13 mouse cellular contexts compared by ENCODE assay signal in genomic region chr15:11179751-11180169, GRCm38 (mm10).
DNase-seq lines count a peak whose midpoint lies in the region; ATAC-seq and TF ChIP-seq lines count a peak whose summit lies in the region.
"Had no signal": no experiment of that assay in that cellular context is flagged by ENCODE, and none has a peak within 500 bp of the region (broad histone marks: within the 10 kb centered on the region; RNA-seq: fewer than 3 reads in every experiment).

No protein-coding gene starts in this region.

- H3K36me3 ChIP-seq in heart, postnatal 0 days (replicated peaks; ENCODE audit: control insufficient read depth, insufficient read depth, low read length), result no peaks in the 10 kb centered on the region
- no peaks in the 10 kb centered on the region for H3K36me3 ChIP-seq in embryonic facial prominence, embryonic 10.5 days (replicated peaks)
- no peaks in the 10 kb centered on the region for H3K36me3 ChIP-seq in hindbrain, embryonic 14.5 days (replicated peaks; ENCODE audit: control insufficient read depth, insufficient read depth)
- H3K36me3 ChIP-seq in midbrain, embryonic 16.5 days (ENCODE audit: control insufficient read depth, insufficient read depth, low read length), result no peaks in the 10 kb centered on the region
- no peaks in the 10 kb centered on the region for H3K36me3 ChIP-seq in liver, postnatal 0 days (replicated peaks; ENCODE audit: insufficient read depth, low read length)
- H3K36me3 ChIP-seq in kidney, adult 2 months (ENCODE audit: control insufficient read depth, insufficient read depth, low read length), result no peaks in the 10 kb centered on the region
- H3K36me3 ChIP-seq: forebrain, embryonic 15.5 days had no signal

- no peak for TF ChIP-seq POLR2A in kidney, adult 2 months (IDR thresholded peaks at IDR 0.05; ENCODE audit: low read depth, low read length)

- H3K9me3 ChIP-seq in heart, postnatal 0 days (replicated peaks; ENCODE audit: control insufficient read depth, low read length), result no peaks in the 10 kb centered on the region
- no peaks in the 10 kb centered on the region for H3K9me3 ChIP-seq in embryonic facial prominence, embryonic 10.5 days
- no peaks in the 10 kb centered on the region for H3K9me3 ChIP-seq in hindbrain, embryonic 14.5 days (ENCODE audit: control insufficient read depth, low read length)
- no peaks in the 10 kb centered on the region for H3K9me3 ChIP-seq in midbrain, embryonic 16.5 days (replicated peaks; ENCODE audit: control insufficient read depth, low read length, poor library complexity, severe bottlenecking)
- peaks cover 2% of the 10 kb centered on the region; the same call in 1 of the 2 replicates for H3K9me3 ChIP-seq in liver, postnatal 0 days (ENCODE audit: low read length)
- H3K9me3 ChIP-seq: forebrain, embryonic 15.5 days had no signal

- 0 out of 2 replicates have a peak, but pooled peaks have one; percentile 24 for ATAC-seq in heart, postnatal 0 days (ENCODE audit: insufficient read depth, low read depth)
- ATAC-seq in hindbrain, embryonic 14.5 days (ENCODE audit: low FRiP score), result peak; percentile 64; the same call in 1 of the 2 replicates
- ATAC-seq in midbrain, embryonic 16.5 days, result peak; percentile 77
- no peak for ATAC-seq in liver, postnatal 0 days
- ATAC-seq: forebrain, embryonic 15.5 days; inflammation-experienced regulatory T-cells, adult 6 months had no signal

- no peak overlapping the region for H3K4me2 ChIP-seq in heart, postnatal 0 days (ENCODE audit: low read depth, low read length)
- no peak overlapping the region for H3K4me2 ChIP-seq in hindbrain, embryonic 14.5 days (replicated peaks)
- H3K4me2 ChIP-seq in midbrain, embryonic 16.5 days (ENCODE audit: low read length), result no peak overlapping the region
- no peak overlapping the region for H3K4me2 ChIP-seq in liver, postnatal 0 days (ENCODE audit: low read depth, low read length)
- H3K4me2 ChIP-seq: forebrain, embryonic 15.5 days had no signal

- no peak for DNase-seq in heart, postnatal 0 days (ENCODE audit: low spot score)
- DNase-seq in heart, postnatal 14 days, result no peak
- DNase-seq in embryonic facial prominence, embryonic 10.5 days (ENCODE audit: low spot score), result peak; percentile 45
- DNase-seq in hindbrain, embryonic 14.5 days (ENCODE audit: low spot score), result peak; percentile 39
- DNase-seq in liver, postnatal 0 days, result no peak
- no peak for DNase-seq in kidney, adult 2 months
- DNase-seq: heart, adult 2 months; kidney, postnatal 14 days; lung, adult 2 months; thymus, postnatal 36 days had no signal

- H3K27me3 ChIP-seq in heart, postnatal 0 days (ENCODE audit: control insufficient read depth, insufficient read depth, low read length), result no peaks in the 10 kb centered on the region
- H3K27me3 ChIP-seq in embryonic facial prominence, embryonic 10.5 days (replicated peaks; ENCODE audit: low read depth, poor library complexity, severe bottlenecking), result no peaks in the 10 kb centered on the region
- no peaks in the 10 kb centered on the region for H3K27me3 ChIP-seq in hindbrain, embryonic 14.5 days (ENCODE audit: control insufficient read depth, insufficient read depth, low read length)
- no peaks in the 10 kb centered on the region for H3K27me3 ChIP-seq in midbrain, embryonic 16.5 days (ENCODE audit: control insufficient read depth, insufficient read depth, low read depth, low read length)
- peaks cover 8% of the 10 kb centered on the region; the same call in 1 of the 2 replicates for H3K27me3 ChIP-seq in liver, postnatal 0 days (ENCODE audit: insufficient read depth, low read length)
- no peaks in the 10 kb centered on the region for H3K27me3 ChIP-seq in kidney, adult 2 months (replicated peaks; ENCODE audit: control insufficient read depth, insufficient read depth, low read length)
- H3K27me3 ChIP-seq: forebrain, embryonic 15.5 days had no signal

- no peak overlapping the region for H3K4me3 ChIP-seq in heart, postnatal 0 days (ENCODE audit: low read depth, low read length)
- H3K4me3 ChIP-seq in embryonic facial prominence, embryonic 10.5 days, result no peak overlapping the region
- no peak overlapping the region for H3K4me3 ChIP-seq in hindbrain, embryonic 14.5 days (replicated peaks; ENCODE audit: low read length)
- H3K4me3 ChIP-seq in midbrain, embryonic 16.5 days (ENCODE audit: low read depth, low read length), result no peak overlapping the region
- no peak overlapping the region for H3K4me3 ChIP-seq in liver, postnatal 0 days (ENCODE audit: low read depth, low read length)
- H3K4me3 ChIP-seq in kidney, adult 2 months (ENCODE audit: insufficient read depth, low read depth, low read length), result no peak overlapping the region
- H3K4me3 ChIP-seq: forebrain, embryonic 15.5 days; heart, adult 2 months had no signal

- intact Hi-C loops in heart, postnatal 14 days (cut with DNase I), result no loop called here

- TF ChIP-seq CTCF in heart, postnatal 0 days (IDR thresholded peaks at IDR 0.05; ENCODE audit: low read depth), result no peak
- TF ChIP-seq CTCF in liver, postnatal 0 days (IDR thresholded peaks at IDR 0.05; ENCODE audit: low read depth), result no peak
- TF ChIP-seq CTCF in kidney, adult 2 months (conservative IDR thresholded peaks at IDR 0.05; ENCODE audit: insufficient read depth, insufficient read length, low read depth, low read length), result no peak

- no peak overlapping the region for H3K27ac ChIP-seq in heart, postnatal 0 days (ENCODE audit: low read depth)
- H3K27ac ChIP-seq in embryonic facial prominence, embryonic 10.5 days (replicated peaks), result no peak overlapping the region
- H3K27ac ChIP-seq in hindbrain, embryonic 14.5 days, result no peak overlapping the region
- H3K27ac ChIP-seq in midbrain, embryonic 16.5 days (ENCODE audit: low read length), result peak overlapping the region; percentile 15; the same call in 1 of the 2 replicates
- H3K27ac ChIP-seq in liver, postnatal 0 days (ENCODE audit: low read depth), result no peak overlapping the region
- H3K27ac ChIP-seq in kidney, adult 2 months (ENCODE audit: insufficient read depth, low read depth, low read length), result no peak overlapping the region
- H3K27ac ChIP-seq: forebrain, embryonic 15.5 days; heart, adult 2 months had no signal

- H3K4me1 ChIP-seq in heart, postnatal 0 days (ENCODE audit: control insufficient read depth, insufficient read depth), result no peaks in the 10 kb centered on the region
- H3K4me1 ChIP-seq in embryonic facial prominence, embryonic 10.5 days, result peaks cover 28% of the 10 kb centered on the region
- no peaks in the 10 kb centered on the region; the same call in 1 of the 2 replicates for H3K4me1 ChIP-seq in hindbrain, embryonic 14.5 days (replicated peaks; ENCODE audit: control insufficient read depth, insufficient read depth, low read length)
- H3K4me1 ChIP-seq in midbrain, embryonic 16.5 days (ENCODE audit: control insufficient read depth, insufficient read depth, low read length), result peaks cover 2% of the 10 kb centered on the region; the same call in 1 of the 2 replicates
- H3K4me1 ChIP-seq in liver, postnatal 0 days (ENCODE audit: insufficient read depth), result no peaks in the 10 kb centered on the region
- H3K4me1 ChIP-seq in kidney, adult 2 months (ENCODE audit: control insufficient read depth, insufficient read depth, low read length), result no peaks in the 10 kb centered on the region
- H3K4me1 ChIP-seq: forebrain, embryonic 15.5 days had no signal

- WGBS in heart, postnatal 0 days, result 56% methylated on average over 2 of the region's 2 CpGs
- WGBS in embryonic facial prominence, embryonic 10.5 days, result 56% methylated on average over 2 of the region's 2 CpGs
- 47% methylated on average over 2 of the region's 2 CpGs for WGBS in hindbrain, embryonic 14.5 days
- WGBS in midbrain, embryonic 16.5 days, result 49% methylated on average over 2 of the region's 2 CpGs
- WGBS in liver, postnatal 0 days (ENCODE audit: insufficient replicate concordance), result 71% methylated on average over 2 of the region's 2 CpGs
- WGBS in kidney, adult 2 months, result 56% methylated on average over 2 of the region's 2 CpGs

- no peak overlapping the region for H3K9ac ChIP-seq in heart, postnatal 0 days (replicated peaks; ENCODE audit: low read depth, low read length)
- no peak overlapping the region for H3K9ac ChIP-seq in hindbrain, embryonic 14.5 days
- H3K9ac ChIP-seq in midbrain, embryonic 16.5 days (ENCODE audit: low read depth, low read length), result no peak overlapping the region
- no peak overlapping the region for H3K9ac ChIP-seq in liver, postnatal 0 days (replicated peaks)
- H3K9ac ChIP-seq: forebrain, embryonic 15.5 days had no signal

- TF ChIP-seq EP300 in heart, postnatal 0 days (IDR thresholded peaks at IDR 0.05; ENCODE audit: low read depth), result no peak
- no peak for TF ChIP-seq EP300 in liver, postnatal 0 days (IDR thresholded peaks at IDR 0.05; ENCODE audit: low read depth)

Comparison
In these comparisons a context has a peak if more than half of its experiments do, and no peak if none do; other contexts are left out.
1. DNase-seq: peak in embryonic facial prominence, embryonic 10.5 days (single experiment) and hindbrain, embryonic 14.5 days (single experiment); none in heart, postnatal 0 days (single experiment), heart, postnatal 14 days (0 of 2), liver, postnatal 0 days (single experiment) and kidney, adult 2 months (single experiment).